Mouse (Mus musculus) retina, postnatal 7 days (tissue): ENCODE data around the gene Med17.
A peak's percentile ranks its signal among the peaks of the same experiment; 100 is the strongest.

Experiments used
- DNase-seq: peaks from one replicate; pipeline ENCODE4 v3.0.0-alpha.2; 2012; ENCODE audit warnings: low read depth, low spot score

Med17 gene

DNA sequence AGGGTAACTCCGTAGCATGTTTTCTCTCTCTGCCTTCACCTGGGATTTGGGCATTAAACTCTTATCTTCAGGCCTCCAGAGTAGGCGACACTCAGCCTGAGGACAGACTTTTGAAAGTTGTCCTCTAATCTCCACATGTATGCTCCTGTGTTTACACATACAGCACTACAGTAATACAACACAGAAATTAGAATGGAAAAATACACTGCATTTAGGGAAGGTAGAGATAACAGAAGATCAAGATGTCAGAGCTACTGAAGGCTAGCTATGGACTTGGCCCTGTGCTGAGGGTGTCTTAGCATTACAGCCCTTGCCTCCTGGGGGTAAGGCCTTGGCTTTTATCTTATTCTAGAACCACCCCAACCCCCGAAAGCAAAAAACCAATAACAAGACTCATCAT, 8.7 kb upstream of the Med17 start:
- no peak for DNase-seq

DNA sequence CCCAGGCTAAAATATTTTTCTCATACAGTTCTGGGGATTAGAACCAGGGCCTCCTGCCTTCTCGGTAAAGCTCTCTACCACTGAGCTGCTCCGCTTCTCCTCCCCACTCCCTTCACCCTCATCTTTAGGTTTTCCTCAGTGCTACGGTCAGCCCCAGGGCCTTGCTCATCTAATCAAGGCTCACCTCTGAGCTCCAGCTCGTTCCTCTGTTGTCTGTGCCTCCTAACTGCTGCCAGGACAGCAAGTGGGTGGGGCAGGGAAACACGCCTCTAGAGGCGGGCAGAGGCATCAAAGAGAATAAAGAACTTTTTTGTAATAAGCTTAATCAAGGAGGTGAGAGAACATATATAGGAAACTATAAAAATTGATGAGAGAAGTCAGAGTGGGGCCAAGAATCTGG, 8.1 kb upstream of the Med17 start:
- no peak for DNase-seq

DNA sequence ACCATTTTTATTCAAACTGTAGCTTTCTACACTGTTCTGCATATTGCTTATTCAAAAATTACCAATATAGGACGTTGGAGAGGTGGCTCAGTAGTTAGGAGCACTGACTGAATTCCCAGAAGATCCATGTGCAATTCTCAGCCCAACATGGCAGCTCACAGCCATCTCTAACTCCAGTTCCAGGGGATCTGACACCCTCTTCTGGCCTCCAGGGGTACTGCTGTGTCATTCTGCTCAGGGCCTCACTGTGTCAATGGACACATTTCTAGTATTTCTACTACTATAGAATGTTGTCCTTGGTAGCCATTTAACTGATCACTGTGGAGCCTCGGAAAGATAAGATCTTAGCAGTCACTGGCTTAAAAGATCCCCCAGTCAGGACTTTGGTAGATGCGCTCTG, 5.7 kb upstream of the Med17 start:
- no peak for DNase-seq

DNA sequence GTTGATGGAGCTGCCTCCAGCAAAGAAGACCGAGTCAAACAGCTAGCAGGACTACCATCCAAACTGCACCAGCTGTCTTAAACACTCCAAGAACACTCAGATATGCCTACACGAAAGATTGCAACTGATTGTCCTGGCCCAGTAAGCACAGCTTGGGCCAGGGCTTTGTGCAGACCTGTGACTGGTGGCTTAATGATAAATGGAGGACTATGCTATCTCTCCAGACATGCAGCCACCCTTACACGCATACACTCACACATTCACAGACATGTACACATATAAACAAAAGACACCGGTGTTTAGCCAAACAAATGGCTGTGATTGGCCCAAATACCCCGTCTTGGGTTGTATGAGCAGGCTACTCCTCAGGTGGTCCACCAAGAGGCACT, 754 bp upstream of the Med17 start:
- DNase-seq = no peak

DNA sequence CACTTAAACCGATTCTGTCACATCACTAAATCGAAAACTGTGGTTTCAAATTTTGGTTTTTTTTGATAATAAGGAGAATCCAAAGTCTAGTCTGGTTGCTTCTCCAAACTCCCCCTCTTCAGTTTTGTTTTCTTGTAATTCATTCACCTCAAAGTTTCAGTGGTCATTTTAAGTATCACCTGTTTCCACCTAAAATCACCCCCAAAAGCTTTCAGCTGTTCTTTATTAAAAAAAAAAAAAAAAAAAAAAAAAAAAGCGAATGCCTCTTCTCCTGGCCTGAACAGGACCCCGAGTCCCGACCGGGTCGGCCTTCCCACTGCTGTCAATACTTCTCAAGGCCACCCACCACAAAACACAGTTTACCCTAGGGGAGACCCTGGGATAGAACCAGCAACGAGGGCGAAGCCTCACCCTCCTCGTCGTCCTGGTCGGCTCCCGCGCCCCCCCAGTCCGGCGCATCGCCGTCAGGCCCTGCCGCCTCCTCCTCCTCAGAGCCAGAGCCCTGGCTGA, 537 bp downstream of the Med17 start:
- no peak for DNase-seq

DNA sequence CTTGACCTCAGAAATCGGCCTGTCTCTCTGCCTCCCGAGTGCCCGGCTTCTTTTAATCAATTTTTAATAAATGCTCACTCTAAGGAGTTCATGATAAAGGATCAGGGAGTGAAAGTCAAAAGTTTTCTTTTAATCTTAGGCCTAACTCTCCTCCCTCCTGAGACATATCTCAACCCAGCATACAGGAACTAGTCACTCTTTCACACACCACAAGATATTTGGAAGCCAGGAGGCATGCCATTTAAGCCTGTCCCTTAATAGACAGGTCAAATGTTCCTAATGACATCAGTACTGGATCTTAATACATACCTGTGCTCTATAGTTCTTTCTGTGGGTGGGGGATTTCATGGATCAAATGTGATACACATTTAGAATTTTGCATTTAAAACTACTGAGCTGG, 1.4 kb downstream of the Med17 start:
- no peak for DNase-seq

DNA sequence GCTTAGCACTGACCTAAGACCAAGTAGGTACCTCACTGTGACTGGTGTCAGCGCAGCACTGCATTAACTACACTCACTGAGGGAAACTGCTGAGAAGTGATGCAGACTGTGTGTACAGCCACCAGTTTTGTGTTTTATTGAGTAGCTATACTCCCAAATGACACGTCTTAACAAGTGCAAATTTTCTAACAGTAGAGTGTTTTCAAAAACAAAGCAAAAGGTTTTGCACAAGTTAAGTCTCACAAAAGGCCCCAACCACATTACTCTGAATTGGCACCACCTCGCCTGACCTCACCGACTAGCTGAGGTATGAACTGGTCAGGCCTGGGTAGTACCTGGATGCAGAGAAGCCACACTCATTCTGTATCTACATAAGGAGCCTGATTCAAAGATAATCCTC, 2.9 kb downstream of the Med17 start:
- DNase-seq = no peak

DNA sequence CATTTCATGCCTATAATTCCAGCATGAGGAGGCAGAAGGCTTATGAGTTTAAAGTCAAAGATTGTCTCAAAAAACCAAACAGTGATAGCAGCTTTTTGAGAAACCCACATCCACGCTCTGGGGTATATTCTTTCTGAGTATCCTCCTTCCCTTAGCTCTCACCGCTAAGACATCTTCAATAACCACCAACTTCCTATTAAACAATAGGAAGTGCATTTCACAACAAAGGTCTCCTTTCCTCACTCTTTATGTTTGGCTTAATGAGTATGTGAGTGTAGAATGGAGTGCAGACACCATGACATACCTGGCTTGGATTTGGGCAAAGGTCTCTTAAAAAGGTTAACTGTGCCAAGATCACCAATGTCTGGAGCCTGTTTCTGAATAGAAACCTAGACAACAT, 5.8 kb downstream of the Med17 start:
- DNase-seq = no peak

DNA sequence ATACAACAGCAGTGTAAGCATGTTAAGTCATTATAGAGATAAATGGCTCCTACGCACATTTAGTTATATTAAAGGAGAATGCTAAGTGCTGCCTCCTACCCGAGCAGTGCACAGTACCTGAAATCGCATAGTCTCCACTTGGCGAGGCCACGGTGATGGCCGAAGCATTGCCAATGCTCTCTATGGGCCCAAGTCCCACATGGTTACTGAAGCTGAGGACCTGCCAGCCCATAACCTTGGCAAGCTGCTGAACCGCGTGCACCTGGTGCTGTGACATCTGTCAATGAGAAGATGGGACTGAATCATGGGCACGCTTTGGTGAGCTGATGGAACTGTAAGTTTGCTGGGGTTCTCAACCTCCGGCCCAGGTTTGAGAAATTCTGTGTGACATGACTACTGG, 16.2 kb downstream of the Med17 start:
- no peak for DNase-seq

DNA sequence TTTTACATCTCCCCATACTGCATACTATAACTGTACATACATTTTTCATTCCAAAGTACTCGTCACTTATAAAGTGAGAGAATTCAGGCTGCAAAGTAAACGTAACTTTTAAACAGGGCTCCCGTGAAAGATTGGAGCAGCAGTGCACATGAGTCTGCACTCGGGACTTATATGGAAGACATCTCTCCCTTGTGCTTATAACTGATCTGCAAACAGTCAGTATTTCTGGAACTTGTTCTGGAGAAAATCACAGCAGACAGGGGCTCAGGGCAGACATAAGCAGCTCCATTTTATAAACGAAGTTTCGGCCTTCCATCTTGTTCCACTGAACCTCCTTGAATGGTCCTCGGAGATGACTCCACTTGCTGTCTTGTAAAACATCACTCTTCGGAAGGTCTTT, 17.8 kb downstream of the Med17 start:
- no peak for DNase-seq

DNA sequence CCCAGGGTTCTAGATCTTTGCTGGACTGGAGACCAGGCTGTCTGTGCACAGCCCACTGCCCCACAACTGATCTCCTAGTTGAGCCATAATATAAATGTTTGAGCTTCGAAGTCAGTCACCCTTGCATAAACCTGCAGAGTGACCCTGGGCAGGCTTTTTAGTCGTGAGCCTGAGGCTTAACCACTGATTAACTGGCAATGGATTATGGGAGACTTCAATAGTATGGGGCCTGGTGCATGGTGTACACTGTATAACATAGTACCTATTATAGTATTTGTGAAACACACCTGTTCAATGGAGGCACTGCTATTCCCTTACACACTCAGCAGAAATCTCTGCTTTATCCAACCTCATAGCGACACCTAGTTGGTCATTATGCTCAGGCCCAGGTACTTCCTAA, 23.5 kb downstream of the Med17 start:
- no peak for DNase-seq

DNA sequence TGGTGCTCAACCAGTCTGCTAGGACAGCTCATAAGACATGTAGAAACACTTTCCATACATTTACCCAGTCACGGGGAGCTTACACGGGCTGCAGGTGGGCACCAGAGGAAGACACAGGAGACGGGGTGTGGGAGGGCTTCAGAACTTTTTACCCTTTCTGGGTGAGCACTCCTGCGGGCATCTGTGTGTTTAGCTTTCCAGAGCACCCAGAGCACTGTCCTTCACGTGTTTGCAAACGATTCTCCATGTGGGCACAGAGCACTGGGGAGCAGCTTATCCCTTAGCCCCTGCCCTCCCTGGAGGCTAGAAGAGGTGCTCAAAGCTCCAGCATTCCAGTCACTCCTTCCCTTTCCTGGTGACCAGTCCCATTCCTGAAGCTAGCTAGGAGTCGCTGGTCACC, 25.2 kb downstream of the Med17 start:
- DNase-seq = no peak

DNA sequence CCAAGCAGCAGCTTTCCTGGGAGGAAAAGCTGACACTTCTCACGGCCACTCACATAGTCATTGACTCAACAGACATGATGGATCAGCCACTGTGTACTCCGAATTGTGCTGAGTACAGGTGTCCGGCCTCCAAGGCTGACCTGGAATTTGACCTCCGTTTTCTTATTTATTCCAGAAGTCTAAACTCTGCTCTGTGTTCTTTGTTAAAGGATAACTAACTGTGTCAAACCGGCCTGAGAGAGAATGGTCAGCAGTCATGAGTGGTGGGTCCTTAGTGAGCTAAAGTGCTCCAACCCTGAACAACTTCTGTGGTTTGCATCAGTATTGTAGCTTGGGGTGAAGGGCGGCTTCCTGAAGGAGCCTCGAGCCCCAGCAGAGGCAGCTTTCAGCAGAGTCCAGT, 27.5 kb downstream of the Med17 start:
- DNase-seq = no peak

DNA sequence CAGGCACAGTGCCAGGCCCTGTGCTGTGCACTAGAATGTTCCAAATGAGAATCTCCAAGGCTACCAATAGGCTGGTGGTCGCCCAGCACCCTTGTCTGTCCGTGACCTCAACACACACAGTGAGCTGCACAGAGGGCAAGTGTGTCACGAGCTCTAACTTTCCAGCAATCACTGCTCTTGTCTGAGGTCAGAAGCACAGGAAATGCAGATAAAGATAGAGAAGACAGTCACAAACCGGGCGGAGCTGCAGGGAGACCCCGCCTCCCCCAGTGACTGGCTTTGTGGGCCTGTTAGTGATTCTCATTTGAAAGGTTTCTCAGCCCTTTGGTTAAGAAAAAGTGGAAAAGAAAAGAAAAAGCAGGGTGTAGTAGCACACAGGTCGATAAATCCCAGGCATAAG, 29.4 kb downstream of the Med17 start:
- DNase-seq = no peak

DNA sequence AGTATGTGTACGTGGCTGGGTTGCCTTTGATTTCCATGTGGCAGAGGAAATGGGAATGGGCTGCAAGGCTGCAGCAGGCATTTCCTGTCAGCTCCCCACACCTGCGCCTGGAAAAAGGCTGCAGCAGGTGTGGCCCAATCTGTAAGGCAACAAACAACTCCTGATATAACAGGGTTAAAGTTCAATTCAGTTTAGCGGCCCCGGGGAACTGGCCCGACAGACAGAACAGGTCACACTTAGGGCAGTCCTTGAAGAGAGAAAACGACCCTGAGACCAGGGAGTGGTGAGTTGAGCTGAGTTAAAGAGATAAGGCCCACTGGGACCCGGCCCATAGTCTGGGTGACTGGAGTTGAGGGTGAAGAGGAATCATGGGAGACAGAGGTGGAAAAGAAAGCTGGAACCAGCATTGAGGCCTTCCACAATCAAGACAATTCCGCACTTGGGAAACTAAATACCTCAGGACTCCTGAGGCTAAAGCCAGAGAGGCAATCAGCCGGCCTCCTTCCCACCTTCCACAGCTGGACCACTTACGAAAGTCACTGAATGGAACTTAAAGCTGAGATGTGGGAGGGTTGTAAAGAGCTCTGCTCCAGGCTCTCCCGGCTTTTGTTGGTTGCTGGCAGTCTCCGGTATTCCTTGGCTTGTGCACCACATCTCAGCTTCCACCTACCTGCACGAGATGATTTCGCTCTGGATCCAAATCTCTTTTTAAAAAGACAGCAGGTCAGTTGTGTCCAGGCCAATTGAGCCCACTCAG, 34.2 kb downstream of the Med17 start:
- no peak for DNase-seq

DNA sequence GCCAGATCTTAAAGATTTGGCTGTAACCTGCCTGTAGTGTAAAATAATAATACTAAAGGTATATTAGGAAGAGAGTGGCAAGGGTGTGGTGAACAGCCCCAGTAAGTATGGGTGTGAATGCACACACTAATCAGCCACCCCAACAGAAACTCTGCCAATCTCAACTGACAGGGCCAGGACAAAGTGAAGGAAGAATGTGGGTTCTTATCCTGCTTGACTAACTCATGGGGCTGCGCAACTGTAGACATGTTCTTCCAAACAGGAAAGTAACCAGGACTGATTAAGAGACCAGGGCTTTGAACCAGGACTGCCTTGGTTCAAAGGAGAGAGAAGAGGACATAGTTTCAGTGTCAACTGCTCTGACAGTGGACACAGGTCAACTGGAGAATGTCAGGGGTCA, 37.6 kb downstream of the Med17 start:
- DNase-seq = no peak

DNA sequence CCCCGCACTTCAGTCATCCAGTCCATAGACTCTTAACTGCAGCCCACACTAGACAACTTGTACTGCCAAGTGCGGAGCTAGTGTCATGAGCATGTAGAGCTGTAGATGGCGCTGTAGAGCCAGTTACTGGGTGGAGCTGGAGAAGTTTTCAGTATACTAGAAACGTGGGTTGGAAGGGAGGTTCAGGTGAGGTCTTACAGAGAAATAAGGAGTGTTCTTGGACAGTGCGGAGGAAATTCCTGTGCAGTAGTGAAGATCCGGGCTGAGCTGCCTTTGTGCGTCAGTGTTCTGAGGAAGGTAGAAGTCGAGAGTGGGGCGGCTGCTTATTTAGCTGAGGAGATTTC, 38.2 kb downstream of the Med17 start:
- no peak for DNase-seq

DNA sequence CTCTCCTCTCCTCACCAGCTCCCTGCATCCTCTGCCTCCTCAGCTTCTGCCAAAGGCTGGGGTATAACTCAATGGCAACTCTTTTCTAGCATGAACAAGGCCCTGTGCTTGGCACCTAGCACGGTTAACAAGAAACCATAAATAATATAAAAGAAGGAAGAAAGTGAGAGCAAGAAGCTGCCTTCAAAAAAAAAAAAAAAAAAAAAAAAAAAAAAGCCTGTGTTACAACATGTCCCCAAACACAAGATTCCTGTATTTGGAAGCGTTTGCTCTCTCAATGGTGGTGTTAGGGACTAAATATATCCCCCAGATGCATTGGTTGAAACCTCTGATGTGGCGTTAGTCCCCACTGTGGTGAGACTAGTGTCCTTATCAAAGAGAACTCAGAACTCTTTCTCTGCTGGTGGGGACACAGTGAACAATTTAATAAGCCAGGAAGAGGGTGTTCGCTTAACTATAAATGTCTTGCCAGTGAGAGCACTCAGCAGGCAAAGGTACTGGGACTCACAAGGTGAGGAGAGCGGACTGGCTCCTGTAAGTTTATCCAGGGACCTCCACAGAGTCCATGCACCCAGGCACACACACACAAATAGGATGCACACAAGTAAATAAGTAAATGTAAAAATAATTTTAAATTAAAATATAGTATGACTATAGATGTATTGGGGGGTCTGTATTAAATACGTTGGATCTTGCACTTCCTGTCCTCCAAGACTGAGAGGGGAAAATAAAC, 38.7 kb downstream of the Med17 start:
- no peak for DNase-seq

DNA sequence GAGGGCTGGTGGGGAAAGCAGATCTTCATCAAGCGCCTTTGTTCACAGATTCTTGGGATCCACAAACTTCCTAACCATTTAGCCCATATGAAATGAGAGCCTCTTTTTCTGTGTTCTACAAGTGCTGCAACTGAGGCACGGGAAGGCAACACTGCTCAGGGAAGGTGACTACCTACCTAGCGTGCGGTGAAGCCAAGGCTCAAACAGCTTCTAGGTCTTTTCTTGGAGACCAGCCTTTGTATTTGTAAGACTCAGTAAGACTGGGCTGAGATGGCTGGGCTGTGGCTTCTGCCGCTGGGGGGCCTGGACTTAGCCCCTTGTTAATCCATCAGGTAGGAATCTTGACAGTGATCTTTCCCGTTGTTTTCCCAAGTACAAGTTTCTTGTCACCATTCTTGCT, 39.7 kb downstream of the Med17 start:
- DNase-seq = no peak

DNA sequence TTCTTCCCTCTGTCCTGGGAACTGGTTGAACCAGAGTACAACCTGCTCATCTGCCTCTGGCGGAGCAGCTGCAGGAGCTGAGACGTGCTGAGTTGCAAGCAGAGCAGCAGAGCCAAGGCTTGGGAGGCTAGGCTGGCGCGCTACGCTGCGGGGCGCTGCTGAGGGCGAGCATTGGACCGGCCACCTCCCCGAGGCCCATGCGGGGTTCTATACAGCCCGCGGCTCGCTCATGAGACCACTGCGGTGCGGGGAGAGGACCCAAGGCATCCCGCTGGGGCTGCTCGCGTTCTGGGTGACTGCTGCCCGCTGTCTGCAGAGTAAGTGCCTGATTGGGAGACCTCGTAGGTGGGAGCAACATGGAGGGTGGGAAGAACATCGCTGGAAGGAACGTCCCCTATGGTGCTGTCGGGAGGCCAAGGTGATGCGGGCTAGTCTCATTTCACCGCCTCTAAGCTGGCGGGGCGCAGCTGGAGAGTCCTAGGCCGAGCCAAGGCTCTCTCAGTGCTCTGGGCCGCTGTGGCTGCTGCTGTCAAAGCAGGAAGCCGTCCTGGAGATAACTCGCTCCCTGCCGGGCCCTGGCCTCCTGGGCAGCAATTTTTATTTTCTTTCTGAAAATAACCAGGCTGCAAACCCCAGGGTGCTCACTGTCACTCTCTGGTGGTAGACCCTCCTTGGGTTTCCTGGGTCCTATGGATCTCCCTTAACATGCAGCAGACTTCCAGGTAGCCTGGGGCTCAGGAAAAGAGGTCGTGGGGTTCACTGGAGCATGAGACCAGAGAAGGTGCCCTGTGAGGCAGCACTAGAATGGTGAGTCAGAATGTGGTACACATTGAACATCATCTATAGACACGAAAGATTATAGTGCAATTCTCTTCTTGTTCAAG, 40.4 kb downstream of the Med17 start, which contains the start of gene Vstm5:
Vstm5 (plus strand) TSS at position 4 of the 884 bp plus-strand sequence.
- peak; percentile 19 for DNase-seq

DNA sequence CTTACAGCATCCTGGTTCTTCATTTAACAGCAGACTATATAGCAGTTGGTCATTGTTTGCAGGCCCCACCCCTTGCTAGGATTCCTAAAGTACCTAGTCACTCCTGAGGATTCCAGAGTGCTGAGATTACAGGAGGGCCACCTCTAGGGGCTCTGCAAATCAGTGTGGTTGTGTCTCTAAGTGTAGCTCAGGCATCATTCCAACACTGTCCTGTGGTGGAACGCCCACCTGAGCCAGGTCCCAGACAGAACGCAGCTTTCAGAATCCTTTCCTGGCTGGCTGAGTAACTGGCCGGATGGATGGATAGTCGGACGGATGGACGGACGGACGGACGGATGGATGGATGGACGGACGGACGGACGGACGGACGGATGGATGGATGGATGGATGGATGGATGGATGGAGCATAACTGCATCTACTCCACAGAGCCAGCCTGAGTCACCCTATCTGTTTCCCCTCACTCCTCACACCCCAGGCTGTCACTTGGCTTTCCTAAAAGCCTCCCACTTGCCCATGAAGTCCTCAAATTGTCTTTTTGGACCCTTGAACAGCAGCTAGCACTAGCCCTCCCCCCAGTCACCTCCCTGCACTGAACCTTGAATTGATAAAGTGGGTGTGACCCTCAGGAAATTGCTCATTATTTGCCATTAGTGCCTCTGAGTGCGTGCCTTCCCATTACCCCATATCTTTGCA, 41.3 kb downstream of the Med17 start:
- DNase-seq = no peak
